Mouse (Mus musculus): ENCODE data around the gene Stk32c.

The Stk32c gene

GRCm38 (mm10) chr7:139139921-139140461 lies 73.1 kb downstream of the Stk32c start:
- no peak for DNase-seq (ENCODE audit: low spot score)

- DNase-seq (ENCODE audit: low spot score) = no peak
These were observed 76.1 kb downstream of the Stk32c start for GRCm38 (mm10) chr7:139136906-139137491.

GRCm38 (mm10) chr7:139135236-139135635 lies 77.9 kb downstream of the Stk32c start:
- DNase-seq (ENCODE audit: low spot score) = no peak

- DNase-seq (ENCODE audit: low spot score) = no peak
These were observed 79.7 kb downstream of the Stk32c start for GRCm38 (mm10) chr7:139133446-139133845.

- no peak for DNase-seq (ENCODE audit: low spot score)
These were observed 81.6 kb downstream of the Stk32c start for GRCm38 (mm10) chr7:139131538-139131937.

GRCm38 (mm10) chr7:139130361-139130760 lies 82.7 kb downstream of the Stk32c start:
- no peak for DNase-seq (ENCODE audit: low spot score)

GRCm38 (mm10) chr7:139128994-139129393 lies 84.1 kb downstream of the Stk32c start:
- no peak for DNase-seq (ENCODE audit: low spot score)

GRCm38 (mm10) chr7:139126549-139126948 lies 86.6 kb downstream of the Stk32c start:
- no peak for DNase-seq (ENCODE audit: low spot score)

- no peak for DNase-seq (ENCODE audit: low spot score)
These were observed 87.2 kb downstream of the Stk32c start for GRCm38 (mm10) chr7:139125881-139126280.

GRCm38 (mm10) chr7:139119775-139120153 lies 93.3 kb downstream of the Stk32c start:
- no peak for DNase-seq (ENCODE audit: low spot score)

- peak; percentile 54 for DNase-seq (ENCODE audit: low spot score)
These were observed 93.8 kb downstream of the Stk32c start for GRCm38 (mm10) chr7:139119152-139119774.

- no peak for DNase-seq (ENCODE audit: low spot score)
These were observed 105.0 kb downstream of the Stk32c start for GRCm38 (mm10) chr7:139107908-139108650.

- no peak for DNase-seq (ENCODE audit: low spot score)
These were observed 107.4 kb downstream of the Stk32c start for GRCm38 (mm10) chr7:139105705-139106104.

GRCm38 (mm10) chr7:139105076-139105475 lies 108.0 kb downstream of the Stk32c start:
- no peak for DNase-seq (ENCODE audit: low spot score)

- DNase-seq (ENCODE audit: low spot score) = no peak
These were observed 109.1 kb downstream of the Stk32c start for GRCm38 (mm10) chr7:139103960-139104381.

- no peak for DNase-seq (ENCODE audit: low spot score)
These were observed 111.3 kb downstream of the Stk32c start for GRCm38 (mm10) chr7:139101826-139102225.

GRCm38 (mm10) chr7:139101286-139101804 lies 111.8 kb downstream of the Stk32c start:
- no peak for DNase-seq (ENCODE audit: low spot score)

GRCm38 (mm10) chr7:139100531-139101095 lies 112.5 kb downstream of the Stk32c start:
- no peak for DNase-seq (ENCODE audit: low spot score)

GRCm38 (mm10) chr7:139096399-139096798 lies 116.7 kb downstream of the Stk32c start:
- no peak for DNase-seq (ENCODE audit: low spot score)

- DNase-seq (ENCODE audit: low spot score) = no peak
These were observed 117.8 kb downstream of the Stk32c start for GRCm38 (mm10) chr7:139095282-139095681.

- no peak for DNase-seq (ENCODE audit: low spot score)
These were observed 118.3 kb downstream of the Stk32c start for GRCm38 (mm10) chr7:139094761-139095160.

GRCm38 (mm10) chr7:139093781-139094180 lies 119.3 kb downstream of the Stk32c start:
- no peak for DNase-seq (ENCODE audit: low spot score)
